Mouse (Mus musculus): Measurements from ENCODE around the gene Ddhd1. TPM values are rescaled to one million over a fixed set of nuclear protein-coding genes. Genes with fewer than 3 reads are reported as not detected.
A peak's percentile ranks its signal among the peaks of the same experiment; 100 is the strongest.

The Ddhd1 gene
- 31.0 and 34.1 TPM in 2 replicates for polyA plus RNA-seq (2014; fragmentation: Nextera tagmentation; extraction: Ambion mirVana)

DNA sequence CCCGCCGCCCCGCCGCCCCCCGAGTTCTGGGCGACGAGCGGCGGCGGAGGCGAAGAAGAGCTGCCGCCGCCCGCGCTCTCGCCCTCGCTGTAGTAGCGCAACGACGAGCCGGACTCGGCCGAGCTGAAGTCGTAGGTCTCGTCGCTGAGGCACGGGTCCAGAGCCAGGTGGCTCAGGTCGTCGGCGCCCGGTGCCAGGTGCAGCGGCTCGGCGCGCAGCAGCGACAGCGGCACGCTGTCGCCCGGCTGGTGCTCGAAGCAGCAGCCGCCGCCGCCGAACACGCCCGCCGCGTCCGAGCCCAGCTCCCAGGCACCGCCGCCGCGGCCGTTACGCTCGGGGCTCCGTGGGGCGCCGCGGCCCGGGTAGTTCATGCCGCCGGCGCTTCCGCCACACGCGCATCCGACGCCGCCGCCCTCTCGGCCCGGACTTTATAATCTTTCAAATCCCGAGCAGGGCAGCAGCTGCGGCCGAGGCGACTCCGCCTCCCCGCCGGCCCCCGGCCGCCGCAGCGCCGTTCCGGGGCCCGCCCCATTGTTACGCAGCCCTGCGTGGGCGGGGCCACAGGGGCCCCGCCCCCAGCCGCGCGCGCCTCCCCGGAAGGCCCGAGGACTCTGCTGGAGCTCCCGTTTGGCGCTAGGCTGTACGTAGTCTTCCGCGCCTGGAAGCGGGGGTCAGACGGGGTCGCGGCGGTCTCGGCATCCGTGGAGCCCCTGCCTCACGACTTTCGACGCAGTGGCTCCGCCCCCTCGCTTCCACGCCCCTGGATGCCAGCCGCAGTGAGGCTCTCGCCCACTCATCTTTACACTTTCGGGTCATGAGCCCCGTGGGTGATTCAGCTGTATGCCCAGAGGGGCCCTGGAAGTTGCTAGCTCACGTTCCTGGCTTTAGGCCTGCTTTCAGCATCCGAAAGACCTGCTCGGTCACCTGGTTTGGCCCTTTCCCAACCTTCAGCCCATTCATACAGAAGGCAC, at the start of gene Ddhd1:
Gene Ddhd1, minus strand, starts transcription at position 503 of the 971 bp plus-strand sequence.
- Histone ChIP-seq H3K9me3 (ENCODE audit: control insufficient read depth, low read length) (no peaks in the 10 kb centered on the region), H3K4me2 (ENCODE audit: low read depth, low read length) (peak within 1 kb of the TSS; percentile 86), H3K27ac (ENCODE audit: low read depth, low read length) (peak within 1 kb of the TSS; percentile 95), H3K36me3 (ENCODE audit: control insufficient read depth, insufficient read depth, low read length) (no peaks in the 10 kb centered on the region), H3K9ac (replicated peaks; ENCODE audit: low read depth, low read length) (peak within 1 kb of the TSS; percentile 94), H3K4me1 (ENCODE audit: control insufficient read depth, insufficient read depth, low read length) (peaks cover 23% of the 10 kb centered on the region), H3K4me3 (ENCODE audit: low read depth, low read length) (peak within 1 kb of the TSS; percentile 89), H3K27me3 (ENCODE audit: control insufficient read depth, insufficient read depth, low read length) (no peaks in the 10 kb centered on the region)
- WGBS = under 1% methylated on average over 90 of the region's 123 CpGs
- ATAC-seq (ENCODE audit: low read depth) = peak; percentile 94

DNA sequence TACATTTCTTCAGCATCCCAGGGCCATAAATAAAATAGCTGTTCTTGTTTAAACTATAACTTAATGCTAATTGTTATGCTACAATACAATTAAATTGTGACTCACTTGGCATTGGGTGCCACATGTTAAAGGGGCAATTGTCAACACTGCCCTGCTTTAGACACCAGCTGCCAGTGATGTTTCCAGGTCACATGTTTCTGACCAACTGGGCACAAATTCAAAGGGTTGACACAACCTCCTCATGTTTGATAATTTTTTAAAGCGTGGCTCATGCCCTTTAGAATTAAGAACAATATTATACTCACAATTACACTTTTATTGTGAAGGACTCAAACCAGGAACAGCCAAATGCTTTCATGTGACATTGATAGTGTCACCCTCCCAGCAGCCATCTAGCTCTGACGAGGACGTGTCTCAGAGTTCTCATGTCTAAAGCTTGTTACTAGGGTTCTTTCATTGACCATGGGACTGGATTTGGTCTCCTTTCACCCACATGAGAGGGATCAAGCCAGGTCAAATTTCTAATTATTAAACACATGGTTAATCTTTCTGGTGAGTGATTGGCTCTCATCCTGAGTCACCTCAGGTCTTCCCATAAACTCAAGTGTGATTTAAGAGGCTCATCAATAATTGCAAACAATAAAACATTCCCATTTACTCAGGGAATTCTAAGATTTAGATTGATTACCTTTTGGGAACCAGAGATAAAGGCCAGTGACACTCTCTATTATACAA, 49.4 kb upstream of the Ddhd1 start:
- no peaks in the 10 kb centered on the region for H3K4me1 ChIP-seq (ENCODE audit: control insufficient read depth, insufficient read depth, low read length)
- no peak for ATAC-seq (ENCODE audit: low read depth)
- no peaks in the 10 kb centered on the region for H3K27me3 ChIP-seq (ENCODE audit: control insufficient read depth, insufficient read depth, low read length)
- 46% methylated on average over 3 of the region's 3 CpGs for WGBS
- no peaks in the 10 kb centered on the region; the same call in 1 of the 2 replicates for H3K9me3 ChIP-seq (ENCODE audit: control insufficient read depth, low read length)
- no peak overlapping the region for H3K4me3 ChIP-seq (ENCODE audit: low read depth, low read length)
- no peak overlapping the region for H3K27ac ChIP-seq (ENCODE audit: low read depth, low read length)
- H3K36me3 ChIP-seq (ENCODE audit: control insufficient read depth, insufficient read depth, low read length) = no peaks in the 10 kb centered on the region
- no peak overlapping the region for H3K9ac ChIP-seq (replicated peaks; ENCODE audit: low read depth, low read length)
- no peak overlapping the region for H3K4me2 ChIP-seq (ENCODE audit: low read depth, low read length)

DNA sequence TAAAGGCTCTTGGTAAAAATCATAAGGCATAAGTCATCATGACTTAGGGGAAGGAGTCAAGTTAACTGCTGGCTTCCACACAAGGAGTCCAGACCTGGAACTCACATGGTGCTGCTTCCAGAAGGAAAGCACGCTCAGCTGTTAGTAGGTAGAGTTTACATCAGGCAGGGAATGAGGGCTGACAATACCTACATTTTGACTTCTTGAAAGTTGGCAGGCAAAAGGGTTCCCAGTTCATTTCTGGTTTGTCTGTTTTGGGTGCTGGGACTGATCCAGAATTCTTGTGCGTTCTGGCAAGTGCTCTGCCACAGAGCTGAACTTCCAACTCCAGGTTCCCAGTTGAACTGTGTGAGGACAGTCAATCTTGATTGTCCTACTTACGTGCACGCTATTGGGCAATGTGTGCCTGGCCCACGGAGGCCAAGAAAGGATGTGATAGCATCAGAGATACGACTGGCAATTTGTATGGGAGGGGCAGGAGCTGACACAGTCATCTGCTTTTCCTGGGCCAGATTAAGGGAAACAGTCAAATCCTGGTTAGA, 42.2 kb upstream of the Ddhd1 start:
- no peaks in the 10 kb centered on the region for H3K4me1 ChIP-seq (ENCODE audit: control insufficient read depth, insufficient read depth, low read length)
- 79% methylated on average over 6 of the region's 6 CpGs for WGBS
- no peak for ATAC-seq (ENCODE audit: low read depth)
- H3K9ac ChIP-seq (replicated peaks; ENCODE audit: low read depth, low read length) = no peak overlapping the region
- H3K4me2 ChIP-seq (ENCODE audit: low read depth, low read length) = no peak overlapping the region
- no peaks in the 10 kb centered on the region for H3K27me3 ChIP-seq (ENCODE audit: control insufficient read depth, insufficient read depth, low read length)
- H3K27ac ChIP-seq (ENCODE audit: low read depth, low read length) = no peak overlapping the region
- H3K4me3 ChIP-seq (ENCODE audit: low read depth, low read length) = no peak overlapping the region
- no peaks in the 10 kb centered on the region; the same call in 1 of the 2 replicates for H3K9me3 ChIP-seq (ENCODE audit: control insufficient read depth, low read length)
- no peaks in the 10 kb centered on the region for H3K36me3 ChIP-seq (ENCODE audit: control insufficient read depth, insufficient read depth, low read length)

DNA sequence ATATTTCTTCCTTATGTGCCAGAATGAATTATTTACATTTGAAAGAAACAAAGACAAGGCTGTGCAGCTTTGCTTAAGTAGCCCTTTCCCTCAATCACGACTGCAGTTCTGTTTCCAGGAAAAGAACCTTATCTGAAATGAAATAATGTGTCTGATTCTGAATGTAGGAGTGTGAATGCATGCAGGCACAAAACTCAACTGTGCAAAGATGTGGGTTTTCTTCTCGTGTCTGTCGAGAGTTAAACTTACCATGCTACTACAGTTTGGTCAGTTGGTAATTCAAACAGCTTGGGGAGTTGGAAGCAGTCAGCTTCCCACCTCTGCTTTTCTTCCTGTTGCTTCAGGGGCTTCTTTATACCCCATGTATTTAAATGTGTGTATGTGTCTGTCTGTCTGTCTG, 40.9 kb upstream of the Ddhd1 start:
- no peaks in the 10 kb centered on the region for H3K36me3 ChIP-seq (ENCODE audit: control insufficient read depth, insufficient read depth, low read length)
- ATAC-seq (ENCODE audit: low read depth) = no peak
- 68% methylated on average over 3 of the region's 3 CpGs for WGBS

DNA sequence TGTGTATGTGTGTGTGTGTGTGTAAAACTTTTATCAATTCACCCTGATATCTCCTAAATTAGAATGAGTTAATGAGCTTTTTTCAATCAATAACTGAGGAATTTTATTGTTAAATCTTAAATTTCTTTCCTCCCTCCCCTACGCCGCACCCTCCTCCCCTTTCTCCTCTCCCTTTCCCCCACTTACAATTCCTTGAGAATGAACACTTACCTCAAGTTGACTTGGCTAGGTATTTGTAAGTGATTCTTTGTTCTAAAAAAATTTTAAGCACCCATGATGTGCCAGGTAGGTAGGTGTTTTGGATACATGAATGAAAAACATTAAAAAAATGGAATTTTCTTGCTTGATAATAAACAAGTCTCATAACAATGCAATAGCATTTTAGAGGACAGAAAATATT, 38.2 kb upstream of the Ddhd1 start:
- Histone ChIP-seq H3K36me3 (ENCODE audit: control insufficient read depth, insufficient read depth, low read length) (no peaks in the 10 kb centered on the region), H3K27me3 (ENCODE audit: control insufficient read depth, insufficient read depth, low read length) (no peaks in the 10 kb centered on the region), H3K27ac (ENCODE audit: low read depth, low read length) (no peak overlapping the region), H3K4me1 (ENCODE audit: control insufficient read depth, insufficient read depth, low read length) (no peaks in the 10 kb centered on the region), H3K4me2 (ENCODE audit: low read depth, low read length) (no peak overlapping the region), H3K9me3 (ENCODE audit: control insufficient read depth, low read length) (no peaks in the 10 kb centered on the region), H3K4me3 (ENCODE audit: low read depth, low read length) (no peak overlapping the region), H3K9ac (replicated peaks; ENCODE audit: low read depth, low read length) (no peak overlapping the region)
- WGBS = 100% methylated on average over 2 of the region's 2 CpGs
- ATAC-seq (ENCODE audit: low read depth) = no peak

More for the DNA sequence above, 40.9 kb upstream of the Ddhd1 start:
- no peak overlapping the region for H3K27ac ChIP-seq (ENCODE audit: low read depth, low read length)
- no peak overlapping the region for H3K9ac ChIP-seq (replicated peaks; ENCODE audit: low read depth, low read length)
- no peak overlapping the region for H3K4me3 ChIP-seq (ENCODE audit: low read depth, low read length)
- no peaks in the 10 kb centered on the region for H3K27me3 ChIP-seq (ENCODE audit: control insufficient read depth, insufficient read depth, low read length)
- H3K9me3 ChIP-seq (ENCODE audit: control insufficient read depth, low read length) = no peaks in the 10 kb centered on the region
- H3K4me1 ChIP-seq (ENCODE audit: control insufficient read depth, insufficient read depth, low read length) = no peaks in the 10 kb centered on the region
- H3K4me2 ChIP-seq (ENCODE audit: low read depth, low read length) = no peak overlapping the region

DNA sequence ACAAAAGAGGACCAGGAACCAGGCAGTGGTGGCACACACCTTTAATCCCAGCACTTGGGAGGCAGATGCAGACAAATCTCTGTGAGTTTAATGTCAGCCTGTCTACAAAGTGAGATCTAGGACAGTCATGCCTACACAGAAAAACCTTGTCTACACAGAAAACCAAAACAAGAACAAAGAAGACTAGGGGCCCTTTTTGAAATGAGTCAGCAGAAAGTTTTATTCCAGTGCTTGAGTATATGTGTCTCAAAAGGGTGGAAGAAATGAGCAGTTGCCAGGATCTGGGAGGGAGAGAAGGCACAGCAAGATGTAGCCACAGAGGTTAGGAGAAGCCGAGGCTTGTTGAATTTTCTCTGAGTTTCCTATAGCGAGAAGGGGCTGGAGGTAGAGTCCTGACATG, 35.9 kb upstream of the Ddhd1 start:
- Histone ChIP-seq H3K27ac (ENCODE audit: low read depth, low read length) (no peak overlapping the region), H3K4me2 (ENCODE audit: low read depth, low read length) (no peak overlapping the region), H3K4me1 (ENCODE audit: control insufficient read depth, insufficient read depth, low read length) (no peaks in the 10 kb centered on the region), H3K4me3 (ENCODE audit: low read depth, low read length) (no peak overlapping the region), H3K36me3 (ENCODE audit: control insufficient read depth, insufficient read depth, low read length) (no peaks in the 10 kb centered on the region), H3K27me3 (ENCODE audit: control insufficient read depth, insufficient read depth, low read length) (no peaks in the 10 kb centered on the region), H3K9me3 (ENCODE audit: control insufficient read depth, low read length) (no peaks in the 10 kb centered on the region), H3K9ac (replicated peaks; ENCODE audit: low read depth, low read length) (no peak overlapping the region)
- ATAC-seq (ENCODE audit: low read depth) = no peak
- 92% methylated on average over 2 of the region's 2 CpGs for WGBS

DNA sequence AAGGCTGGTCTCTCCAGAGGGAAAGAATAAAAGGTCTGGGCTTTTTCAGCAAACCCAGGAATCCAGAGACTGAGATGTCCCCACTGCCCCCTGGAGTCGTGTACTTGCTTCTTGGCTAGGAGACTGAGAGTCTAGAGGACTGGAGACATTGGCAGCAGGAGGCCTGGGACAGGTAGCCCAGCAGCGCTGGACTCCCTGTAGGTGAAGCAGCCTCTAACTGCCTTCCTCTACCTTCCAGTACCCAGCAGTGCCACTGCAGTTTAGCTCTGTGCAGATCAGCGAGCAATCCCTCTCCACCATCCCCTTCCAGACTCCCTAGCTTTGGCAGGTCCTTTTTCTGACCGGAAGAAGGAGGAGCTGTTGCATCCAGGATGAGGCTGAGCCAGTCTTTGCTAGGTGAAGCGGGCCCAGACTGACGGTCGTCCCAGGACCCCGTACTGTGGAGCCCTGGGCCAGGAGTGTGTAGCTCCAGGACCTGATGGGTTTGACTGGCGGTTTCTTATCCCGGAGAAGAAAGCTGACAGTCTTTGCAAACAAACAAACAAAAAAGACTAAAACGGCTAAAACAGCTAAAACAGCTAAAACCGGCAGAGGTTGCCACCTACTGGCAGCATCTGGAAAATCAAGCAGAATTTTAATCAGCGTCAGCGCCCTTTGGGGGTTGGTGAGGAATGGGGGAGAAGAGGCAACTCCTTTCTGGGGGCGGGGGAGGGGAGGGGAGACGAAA, 32.7 kb upstream of the Ddhd1 start:
- Histone ChIP-seq H3K4me1 (ENCODE audit: control insufficient read depth, insufficient read depth, low read length) (no peaks in the 10 kb centered on the region), H3K27ac (ENCODE audit: low read depth, low read length) (peak overlapping the region; percentile 67), H3K9me3 (ENCODE audit: control insufficient read depth, low read length) (no peaks in the 10 kb centered on the region), H3K4me2 (ENCODE audit: low read depth, low read length) (peak overlapping the region; percentile 66), H3K36me3 (ENCODE audit: control insufficient read depth, insufficient read depth, low read length) (no peaks in the 10 kb centered on the region), H3K9ac (replicated peaks; ENCODE audit: low read depth, low read length) (peak overlapping the region; percentile 66), H3K27me3 (ENCODE audit: control insufficient read depth, insufficient read depth, low read length) (no peaks in the 10 kb centered on the region), H3K4me3 (ENCODE audit: low read depth, low read length) (peak overlapping the region; percentile 46)
- peak; percentile 97 for ATAC-seq (ENCODE audit: low read depth)
- 1% methylated on average over 16 of the region's 16 CpGs for WGBS

DNA sequence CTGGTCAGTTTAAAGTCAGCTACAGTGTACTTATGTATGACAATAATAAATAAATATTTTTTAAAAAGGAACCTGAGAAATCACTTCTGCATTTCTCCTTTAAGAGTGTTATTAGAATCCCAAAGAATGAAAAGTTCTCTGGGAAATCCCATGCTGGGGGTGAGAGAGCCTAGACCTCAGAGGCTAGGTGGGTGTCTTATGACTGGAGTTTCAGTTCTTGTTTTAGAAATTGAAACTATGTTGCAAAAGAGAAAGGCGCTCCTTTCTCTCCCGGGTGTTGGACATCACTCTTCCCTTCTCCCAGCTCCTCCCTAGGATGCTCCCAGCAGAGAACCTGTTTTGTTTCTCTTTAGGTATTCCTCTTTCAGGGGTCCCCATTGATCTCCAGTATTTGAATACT, 27.4 kb upstream of the Ddhd1 start:
- Histone ChIP-seq H3K27me3 (ENCODE audit: control insufficient read depth, insufficient read depth, low read length) (no peaks in the 10 kb centered on the region), H3K4me1 (ENCODE audit: control insufficient read depth, insufficient read depth, low read length) (no peaks in the 10 kb centered on the region), H3K9ac (replicated peaks; ENCODE audit: low read depth, low read length) (no peak overlapping the region), H3K27ac (ENCODE audit: low read depth, low read length) (no peak overlapping the region), H3K9me3 (ENCODE audit: control insufficient read depth, low read length) (no peaks in the 10 kb centered on the region), H3K4me3 (ENCODE audit: low read depth, low read length) (no peak overlapping the region), H3K4me2 (ENCODE audit: low read depth, low read length) (no peak overlapping the region), H3K36me3 (ENCODE audit: control insufficient read depth, insufficient read depth, low read length) (no peaks in the 10 kb centered on the region)
- 67% methylated on average over 2 of the region's 2 CpGs for WGBS
- ATAC-seq (ENCODE audit: low read depth) = no peak
